Mouse (Mus musculus) CH12.LX (cell line): ENCODE results near the gene Mad1l1. TPM values are rescaled to one million over a fixed set of nuclear protein-coding genes. Genes with fewer than 3 reads are reported as not detected.
"Not testable (repeated sequence)": the region's sequence is repeated elsewhere in the genome, so short reads cannot be mapped to it uniquely, and the experiment has no call there.

Source experiments
- DNase-seq: peaks from one replicate; pipeline ENCODE4 v3.0.0-alpha.2; 2013; ENCODE audit errors: extremely low read depth
- H3K27ac ChIP-seq: 2 replicates; pipeline ENCODE4 v1.5.1; 2012; ENCODE audit warnings: low read depth, mild to moderate bottlenecking, control low read depth, moderate library complexity; ENCODE audit not compliant: insufficient read depth
- H3K27me3 ChIP-seq: replicated peaks from 2 replicates; pipeline ENCODE3; 2012; ENCODE audit warnings: inconsistent platforms
- H3K36me3 ChIP-seq, 2 experiments: replicated peaks in 1 of 2; 2 replicates each; pipeline versions ENCODE3 to v1.6.1; 2012; ENCODE audit warnings: inconsistent platforms in 1 of 2, low read length in 1 of 2, mild to moderate bottlenecking in 1 of 2, mixed read lengths in 1 of 2, moderate library complexity in 1 of 2; ENCODE audit not compliant: control insufficient read depth in 1 of 2, insufficient read depth in 1 of 2
- H3K4me1 ChIP-seq, 2 experiments: 2 replicates each; pipeline ENCODE4 v1.6.1; 2012; ENCODE audit warnings: inconsistent platforms in 1 of 2, moderate library complexity in 1 of 2; ENCODE audit not compliant: insufficient read depth in 2 of 2, control insufficient read depth in 1 of 2
- H3K4me2 ChIP-seq: 2 replicates; pipeline ENCODE4 v1.6.1; 2012; ENCODE audit warnings: low read depth, mild to moderate bottlenecking, control low read depth; ENCODE audit not compliant: poor library complexity, insufficient read depth, severe bottlenecking
- H3K4me3 ChIP-seq, 3 experiments: fragments of 150-350 bp in 1 of 3; sonication (generic) in 1 of 3; replicated peaks in 1 of 3; 2 replicates each; pipeline versions ENCODE3 to v1.5.1; 2011 to 2012; ENCODE audit warnings: low read depth in 2 of 3, low read length in 2 of 3, mild to moderate bottlenecking in 2 of 3, moderate library complexity in 2 of 3, control low read depth in 1 of 3, improper control_type of control experiment in 1 of 3, inconsistent platforms in 1 of 3, mixed read lengths in 1 of 3; ENCODE audit not compliant: poor library complexity in 1 of 3
- H3K79me2 ChIP-seq: replicated peaks from 2 replicates; pipeline ENCODE4 v1.6.1; 2012; ENCODE audit warnings: mild to moderate bottlenecking, moderate library complexity; ENCODE audit not compliant: control insufficient read depth, poor library complexity, insufficient read depth, severe bottlenecking; ENCODE audit errors: extremely low read depth
- H3K9ac ChIP-seq: 2 replicates; pipeline ENCODE4 v1.6.1; 2012; ENCODE audit warnings: low read depth, mild to moderate bottlenecking, control low read depth, moderate library complexity; ENCODE audit not compliant: insufficient read depth
- H3K9me3 ChIP-seq: replicated peaks from 2 replicates; pipeline ENCODE3; 2012; ENCODE audit warnings: low read length, inconsistent platforms, mixed read lengths
- BHLHE40 ChIP-seq: IDR thresholded peaks from 2 replicates; pipeline ENCODE4 v1.6.1; 2011; ENCODE audit warnings: mild to moderate bottlenecking, low read depth, low read length, improper control_type of control experiment
- CHD2 ChIP-seq: IDR thresholded peaks from 2 replicates; pipeline ENCODE4 v1.6.1; 2011; ENCODE audit warnings: low read length, improper control_type of control experiment
- CTCF ChIP-seq, 2 experiments: IDR thresholded peaks in 1 of 2; conservative IDR thresholded peaks in 1 of 2; 2 replicates each; pipeline ENCODE4 v1.5.1; 2011 to 2012; ENCODE audit warnings: low read depth in 2 of 2, low read length in 2 of 2, improper control_type of control experiment in 1 of 2, inconsistent platforms in 1 of 2, mild to moderate bottlenecking in 1 of 2, moderate library complexity in 1 of 2
- EP300 ChIP-seq: IDR thresholded peaks from 2 replicates; pipeline ENCODE4 v1.6.1; 2011; ENCODE audit warnings: low read length, improper control_type of control experiment
- GABPA ChIP-seq: IDR thresholded peaks from 2 replicates; pipeline ENCODE4 v1.6.1; 2012; ENCODE audit warnings: low read depth, low read length, improper control_type of control experiment, inconsistent platforms; ENCODE audit not compliant: insufficient replicate concordance
- IRF4 ChIP-seq: IDR thresholded peaks from 2 replicates; pipeline ENCODE4 v1.6.1; 2014; ENCODE audit warnings: low read depth, mild to moderate bottlenecking, inconsistent platforms, low read length, improper control_type of control experiment
- MAZ ChIP-seq: IDR thresholded peaks from 2 replicates; pipeline ENCODE4 v1.6.1; 2012; ENCODE audit warnings: low read depth, mild to moderate bottlenecking, inconsistent platforms, low read length, improper control_type of control experiment, moderate library complexity
- MYC ChIP-seq: IDR thresholded peaks from 2 replicates; pipeline ENCODE4 v1.6.1; 2011; ENCODE audit warnings: low read depth, mild to moderate bottlenecking, improper control_type of control experiment, low read length
- NELFE ChIP-seq: IDR thresholded peaks from 2 replicates; pipeline ENCODE4 v1.6.1; 2011; ENCODE audit warnings: low read depth, low read length, improper control_type of control experiment
- NRF1 ChIP-seq: IDR thresholded peaks from 2 replicates; pipeline ENCODE4 v1.6.1; 2014; ENCODE audit warnings: low read depth, mild to moderate bottlenecking, inconsistent platforms, low read length, improper control_type of control experiment, moderate library complexity
- PAX5 ChIP-seq: IDR thresholded peaks from 2 replicates; pipeline ENCODE4 v1.6.1; 2012; ENCODE audit warnings: low read length, inconsistent platforms, mixed read lengths
- SMC3 ChIP-seq: IDR thresholded peaks from 2 replicates; pipeline ENCODE4 v1.6.1; 2011; ENCODE audit warnings: low read depth, low read length, improper control_type of control experiment
- TBP ChIP-seq: conservative IDR thresholded peaks from 2 replicates; pipeline ENCODE4 v1.6.1; 2011; ENCODE audit warnings: low read depth, low read length, improper control_type of control experiment
- UBTF ChIP-seq: IDR thresholded peaks from 2 replicates; pipeline ENCODE4 v1.6.1; 2012; ENCODE audit warnings: low read depth, mild to moderate bottlenecking, inconsistent platforms, low read length, improper control_type of control experiment, moderate library complexity
- USF1 ChIP-seq: IDR thresholded peaks from 2 replicates; pipeline ENCODE4 v1.6.1; 2014; ENCODE audit warnings: low read depth, mild to moderate bottlenecking, inconsistent platforms, low read length, improper control_type of control experiment
- ZC3H11A ChIP-seq: IDR thresholded peaks from 2 replicates; pipeline ENCODE4 v1.6.1; 2012; ENCODE audit warnings: low read depth, mild to moderate bottlenecking, inconsistent platforms, low read length, improper control_type of control experiment
- ZKSCAN1 ChIP-seq: IDR thresholded peaks from 2 replicates; pipeline ENCODE4 v1.6.1; 2012; ENCODE audit warnings: low read depth, inconsistent platforms, low read length, improper control_type of control experiment, borderline replicate concordance
- ZNF384 ChIP-seq: IDR thresholded peaks from 2 replicates; pipeline ENCODE4 v1.6.1; 2012; ENCODE audit warnings: low read depth, low read length, improper control_type of control experiment, inconsistent platforms
- dilution Hi-C: fragments of 300-500 bp; cut with MboI; formaldehyde crosslinking; loops from 2 replicates; pipeline ENCODE4 v1.14.3; 2020; ENCODE audit warnings: low sequenced_read_pairs; ENCODE audit not compliant: extremely low pct_unique_long_range_greater_than_20kb, extremely low pct_ligation_motif_present
- in situ Hi-C: fragments of 300-500 bp; cut with MboI; formaldehyde crosslinking; loops from 3 replicates; pipeline ENCODE4 v1.14.3; 2019; ENCODE audit warnings: low sequenced_read_pairs, low pct_ligation_motif_present, low pct_unique_long_range_greater_than_20kb, mixed read lengths
- polyA plus RNA-seq: library from polyadenylated mRNA; unstranded; fragments of >175 nt; gene quantifications from 2 replicates; pipeline ENCODE4 v1.2.1, GENCODE M21; 2012; ENCODE audit warnings: low read depth; ENCODE audit not compliant: insufficient read length
- total RNA-seq, 2 experiments: library from RNA; depleted of rRNA; stranded (reverse); fragments of 300-350 nt in 1 of 2; fragments of >200 nt in 1 of 2; gene quantifications; 2 replicates each; pipeline ENCODE4 v1.2.3; 2012 to 2014

Mad1l1 gene
- total and polyA plus RNA-seq, 3 experiments, result 24.8 to 45.6 (median 28.9) TPM

DNA sequence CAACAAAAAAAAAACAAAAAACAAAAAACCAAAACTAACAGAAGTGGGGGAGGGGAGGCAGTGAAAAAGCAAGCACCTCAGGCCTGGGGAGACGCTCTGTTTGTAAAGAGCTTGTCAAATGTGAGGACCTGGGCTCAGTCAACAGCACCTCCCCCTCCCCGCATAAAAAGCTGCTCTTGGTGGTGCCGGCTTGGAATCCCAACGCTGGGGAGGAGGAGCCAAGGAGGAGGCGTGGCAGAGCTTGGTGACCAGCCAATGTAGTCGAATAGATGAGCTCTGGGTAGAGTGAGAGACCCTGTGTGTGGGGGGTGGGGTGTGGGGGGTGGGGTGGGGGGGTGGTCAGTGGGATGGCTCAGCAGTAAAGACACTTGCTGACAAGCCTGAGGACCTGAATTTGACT lies 322.4 kb downstream of the Mad1l1 start:
- Histone ChIP-seq H3K9ac (no peak overlapping the region), H3K27ac (no peak overlapping the region), H3K9me3 (no peaks in the 10 kb centered on the region), H3K4me1 (no peaks in the 10 kb centered on the region), H3K4me2 (no peak overlapping the region), H3K27me3 (no peaks in the 10 kb centered on the region), H3K36me3 (no peaks in the 10 kb centered on the region)
- no peak for DNase-seq
- no peak for TF ChIP-seq NRF1
- TF ChIP-seq MYC, result no peak
- no peak for TF ChIP-seq USF1
- TF ChIP-seq GABPA, result no peak
- no peak for TF ChIP-seq IRF4
- TF ChIP-seq CTCF (conservative IDR thresholded peaks at IDR 0.05 in 1 of 2, IDR thresholded peaks at IDR 0.05 in 1 of 2; ENCODE audit: low read depth in 2 of 2, low read length in 2 of 2), result no peak
- no peak for TF ChIP-seq ZNF384
- TF ChIP-seq, all 38 proteins: peak for 0
- in situ Hi-C loops, result no loop called here
- H3K4me3 ChIP-seq, result no peak overlapping the region
- dilution Hi-C loops, result no loop called here
- H3K79me2 ChIP-seq, result no peaks in the 10 kb centered on the region

DNA sequence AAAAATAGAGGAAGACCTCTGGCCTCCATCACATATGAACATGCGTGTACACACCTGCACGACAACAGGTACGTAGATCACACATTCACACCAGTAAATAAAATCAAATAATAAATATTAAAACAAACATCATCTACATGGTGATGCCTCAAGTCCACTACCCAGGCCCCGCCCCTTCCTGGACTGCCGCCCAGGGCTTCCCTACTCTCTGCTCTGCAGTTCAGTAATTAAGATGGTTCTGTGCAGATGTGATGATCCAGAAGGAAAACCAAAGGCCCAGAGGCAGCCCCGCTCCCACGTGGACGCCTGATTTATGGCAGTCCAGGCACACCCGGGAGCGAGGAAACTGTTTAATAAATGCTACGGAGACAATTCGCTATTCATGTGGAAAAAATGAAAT lies 323.0 kb downstream of the Mad1l1 start:
- H3K4me2 ChIP-seq, dilution Hi-C loops, H3K27ac ChIP-seq, H3K36me3 ChIP-seq, H3K27me3 ChIP-seq, H3K4me1 ChIP-seq, in situ Hi-C loops, H3K4me3 ChIP-seq, H3K9me3 ChIP-seq, DNase-seq, H3K79me2 ChIP-seq, H3K9ac ChIP-seq: not testable (repeated sequence)

DNA sequence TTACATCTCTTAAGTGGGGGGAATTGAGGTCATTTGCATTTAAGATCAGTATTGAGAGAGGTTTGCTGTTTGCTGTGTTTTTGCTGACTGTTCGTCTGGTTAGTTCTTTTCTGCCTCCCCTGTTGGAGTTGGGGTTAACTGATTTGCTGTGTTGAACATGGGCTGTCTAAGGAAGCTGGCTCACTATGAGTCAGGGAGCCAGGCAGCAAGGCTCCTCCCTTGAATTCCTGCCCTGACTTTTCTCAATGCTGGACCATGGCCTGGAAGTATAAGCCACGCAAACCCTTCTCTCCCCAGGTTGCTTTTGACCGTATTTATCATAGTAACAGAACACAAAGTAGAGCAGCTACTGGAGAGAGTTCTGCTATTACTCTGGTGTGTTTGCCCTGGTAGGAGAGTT lies 329.8 kb downstream of the Mad1l1 start:
- no peak overlapping the region for H3K4me3 ChIP-seq
- dilution Hi-C loops (no loop called here), in situ Hi-C loops (no loop called here)
- no peak overlapping the region for H3K4me2 ChIP-seq
- H3K36me3 ChIP-seq, result no peaks in the 10 kb centered on the region
- peaks cover 2% of the 10 kb centered on the region for H3K27me3 ChIP-seq
- H3K4me1 ChIP-seq, result peaks cover 0 to 1% of the 10 kb centered on the region in 2 experiments; a peak in 1 of 4 replicates
- no peaks in the 10 kb centered on the region for H3K79me2 ChIP-seq
- H3K9ac ChIP-seq, result no peak overlapping the region
- TF ChIP-seq BHLHE40 (no peak), MYC (no peak), USF1 (no peak), SMC3 (no peak), CHD2 (no peak), PAX5 (no peak), EP300 (no peak), ZKSCAN1 (no peak), CTCF (conservative IDR thresholded peaks at IDR 0.05 in 1 of 2, IDR thresholded peaks at IDR 0.05 in 1 of 2; ENCODE audit: low read depth in 2 of 2, low read length in 2 of 2) (no peak), ZC3H11A (no peak), MAZ (no peak), GABPA (no peak), TBP (no peak), NELFE (no peak), UBTF (no peak)
- peaks cover 24% of the 10 kb centered on the region for H3K9me3 ChIP-seq
- no peak for DNase-seq
- H3K27ac ChIP-seq, result no peak overlapping the region
